Mouse (Mus musculus): ENCODE results near the gene Gng11.

- no peak for TF ChIP-seq USF1 (IDR thresholded peaks at IDR 0.05; ENCODE audit: low read depth)
- no peak for TF ChIP-seq CTCF (IDR thresholded peaks at IDR 0.05; ENCODE audit: control insufficient read depth, insufficient read depth, insufficient read length)
- no peak for TF ChIP-seq MYOD1 (IDR thresholded peaks at IDR 0.05; ENCODE audit: control insufficient read depth, insufficient read length, low read depth)
- no peak for TF ChIP-seq MYOG (IDR thresholded peaks at IDR 0.05; ENCODE audit: control insufficient read depth, extremely low read depth, insufficient read length)
These were observed 4.4 kb upstream of the Gng11 start for GRCm38 (mm10) chr6:3999296-3999695.
